Mouse (Mus musculus): ENCODE results near the gene Gtpbp3. TPM values are rescaled to one million over a fixed set of nuclear protein-coding genes. Genes with fewer than 3 reads are reported as not detected.
A peak's percentile ranks its signal among the peaks of the same experiment; 100 is the strongest.

Gene Gtpbp3
- 10 to 100 TPM; 16.6 to 20.5 TPM for total RNA-seq (2021)
- polyA plus RNA-seq (2012; rRNA removed): 18.4 and 19.8 TPM in 2 replicates
- long read RNA-seq, transcript Gtpbp3-201 (9 exons, 2,800 nt): major isoform, 9 of 15 reads
- long read RNA-seq, partial matches to known transcripts: 2 of 15 reads
- long read RNA-seq, other reads (novel, unspliced or antisense): 3 of 15 reads

- no peaks in the 10 kb centered on the region for H3K36me3 ChIP-seq (ENCODE audit: control insufficient read depth, insufficient read depth, low read length)
- WGBS: under 1% methylated on average over 33 of the region's 33 CpGs
- no peaks in the 10 kb centered on the region; the same call in 1 of the 2 replicates for H3K79me2 ChIP-seq (replicated peaks; ENCODE audit: control insufficient read depth, insufficient read depth, low read length)
- peaks cover 7% of the 10 kb centered on the region for H3K4me1 ChIP-seq (ENCODE audit: control insufficient read depth, insufficient read depth, low read length)
- DNase-seq: peak; percentile 87 to 89
- no peaks in the 10 kb centered on the region for H3K27me3 ChIP-seq (ENCODE audit: control insufficient read depth, insufficient read depth, low read length)
- peak within 1 kb of the TSS; percentile 96 for H3K9ac ChIP-seq (ENCODE audit: low read depth, low read length)
- intact Hi-C loops (cut with DNase I): loop anchor here (2.0 kb wide), 1 partner anchor 47 kb away; no protein-coding TSS in a partner anchor
- no peak for TF ChIP-seq EP300 (IDR thresholded peaks at IDR 0.05; ENCODE audit: insufficient read depth, low read depth, low read length)
- no peak for TF ChIP-seq CTCF (IDR thresholded peaks at IDR 0.05)
- TF ChIP-seq POLR2A (IDR thresholded peaks at IDR 0.05; ENCODE audit: insufficient read depth, low read depth, low read length): no peak; the same call in 1 of the 2 replicates
- peak within 1 kb of the TSS; percentile 95 for H3K27ac ChIP-seq
- H3K4me3 ChIP-seq: peak within 1 kb of the TSS; percentile 74
These were observed at the start of gene Gtpbp3 for GRCm38 (mm10) chr8:71487691-71488445. Gene Gtpbp3, plus strand, starts transcription at chr8:71488103.

- no peaks in the 10 kb centered on the region for H3K36me3 ChIP-seq (ENCODE audit: control insufficient read depth, insufficient read depth, low read length)
- intact Hi-C loops (cut with DNase I): loop anchor here (1.0 to 2.0 kb wide), 5 partner anchors 22 to 289 kb away; partner anchors contain the start of genes Abhd8 and Gtpbp3
- no peak for DNase-seq
- no peak overlapping the region for H3K27ac ChIP-seq
- no peak overlapping the region for H3K4me3 ChIP-seq
- H3K4me1 ChIP-seq (ENCODE audit: control insufficient read depth, insufficient read depth, low read length): no peaks in the 10 kb centered on the region
- TF ChIP-seq EP300 (IDR thresholded peaks at IDR 0.05; ENCODE audit: insufficient read depth, low read depth, low read length) (no peak), CTCF (IDR thresholded peaks at IDR 0.05) (peak; percentile 91), POLR2A (IDR thresholded peaks at IDR 0.05; ENCODE audit: insufficient read depth, low read depth, low read length) (no peak)
- H3K9ac ChIP-seq (ENCODE audit: low read depth, low read length): no peak overlapping the region
- H3K79me2 ChIP-seq (replicated peaks; ENCODE audit: control insufficient read depth, insufficient read depth, low read length): no peaks in the 10 kb centered on the region
- under 1% methylated on average over 7 of the region's 7 CpGs for WGBS
- no peaks in the 10 kb centered on the region for H3K27me3 ChIP-seq (ENCODE audit: control insufficient read depth, insufficient read depth, low read length)
These were observed 46.5 kb upstream of the Gtpbp3 start for GRCm38 (mm10) chr8:71441404-71441803.

- WGBS: 70% methylated on average over 7 of the region's 7 CpGs
These were observed 42.8 kb upstream of the Gtpbp3 start for GRCm38 (mm10) chr8:71445096-71445495.

GRCm38 (mm10) chr8:71451337-71451736 lies 36.6 kb upstream of the Gtpbp3 start:
- no peaks in the 10 kb centered on the region for H3K4me1 ChIP-seq (ENCODE audit: control insufficient read depth, insufficient read depth, low read length)
- no peak overlapping the region for H3K4me3 ChIP-seq
- WGBS: 75% methylated on average over 4 of the region's 4 CpGs
- no peak overlapping the region for H3K9ac ChIP-seq (ENCODE audit: low read depth, low read length)
- no peaks in the 10 kb centered on the region for H3K36me3 ChIP-seq (ENCODE audit: control insufficient read depth, insufficient read depth, low read length)
- TF ChIP-seq CTCF (IDR thresholded peaks at IDR 0.05): no peak
- no peak for TF ChIP-seq EP300 (IDR thresholded peaks at IDR 0.05; ENCODE audit: insufficient read depth, low read depth, low read length)
- TF ChIP-seq POLR2A (IDR thresholded peaks at IDR 0.05; ENCODE audit: insufficient read depth, low read depth, low read length): no peak
- H3K27ac ChIP-seq: no peak overlapping the region
- no peak for DNase-seq
- no peaks in the 10 kb centered on the region for H3K79me2 ChIP-seq (replicated peaks; ENCODE audit: control insufficient read depth, insufficient read depth, low read length)
- H3K27me3 ChIP-seq (ENCODE audit: control insufficient read depth, insufficient read depth, low read length): no peaks in the 10 kb centered on the region
- intact Hi-C loops (cut with DNase I): no loop called here

More at GRCm38 (mm10) chr8:71445096-71445495, 42.8 kb upstream of the Gtpbp3 start:
- no peaks in the 10 kb centered on the region for H3K79me2 ChIP-seq (replicated peaks; ENCODE audit: control insufficient read depth, insufficient read depth, low read length)
- no peaks in the 10 kb centered on the region for H3K4me1 ChIP-seq (ENCODE audit: control insufficient read depth, insufficient read depth, low read length)
- DNase-seq: no peak
- no peaks in the 10 kb centered on the region for H3K27me3 ChIP-seq (ENCODE audit: control insufficient read depth, insufficient read depth, low read length)
- no peaks in the 10 kb centered on the region for H3K36me3 ChIP-seq (ENCODE audit: control insufficient read depth, insufficient read depth, low read length)
- no peak overlapping the region for H3K4me3 ChIP-seq
- TF ChIP-seq EP300 (IDR thresholded peaks at IDR 0.05; ENCODE audit: insufficient read depth, low read depth, low read length) (no peak), CTCF (IDR thresholded peaks at IDR 0.05) (no peak), POLR2A (IDR thresholded peaks at IDR 0.05; ENCODE audit: insufficient read depth, low read depth, low read length) (no peak)
- intact Hi-C loops (cut with DNase I): no loop called here
- H3K9ac ChIP-seq (ENCODE audit: low read depth, low read length): no peak overlapping the region
- H3K27ac ChIP-seq: no peak overlapping the region

- Histone ChIP-seq H3K36me3 (ENCODE audit: control insufficient read depth, insufficient read depth, low read length) (no peaks in the 10 kb centered on the region), H3K4me3 (no peak overlapping the region), H3K27ac (no peak overlapping the region), H3K9ac (ENCODE audit: low read depth, low read length) (no peak overlapping the region), H3K79me2 (replicated peaks; ENCODE audit: control insufficient read depth, insufficient read depth, low read length) (no peaks in the 10 kb centered on the region), H3K4me1 (ENCODE audit: control insufficient read depth, insufficient read depth, low read length) (no peaks in the 10 kb centered on the region), H3K27me3 (ENCODE audit: control insufficient read depth, insufficient read depth, low read length) (no peaks in the 10 kb centered on the region)
- WGBS: 58% methylated on average over 11 of the region's 11 CpGs
- intact Hi-C loops (cut with DNase I): no loop called here
- no peak for DNase-seq
- TF ChIP-seq POLR2A (IDR thresholded peaks at IDR 0.05; ENCODE audit: insufficient read depth, low read depth, low read length): no peak
- no peak for TF ChIP-seq CTCF (IDR thresholded peaks at IDR 0.05)
- TF ChIP-seq EP300 (IDR thresholded peaks at IDR 0.05; ENCODE audit: insufficient read depth, low read depth, low read length): no peak
These were observed 36.1 kb upstream of the Gtpbp3 start for GRCm38 (mm10) chr8:71451777-71452176.

- TF ChIP-seq POLR2A (IDR thresholded peaks at IDR 0.05; ENCODE audit: insufficient read depth, low read depth, low read length) (no peak), CTCF (IDR thresholded peaks at IDR 0.05) (no peak), EP300 (IDR thresholded peaks at IDR 0.05; ENCODE audit: insufficient read depth, low read depth, low read length) (no peak)
- no peaks in the 10 kb centered on the region for H3K27me3 ChIP-seq (ENCODE audit: control insufficient read depth, insufficient read depth, low read length)
- no peaks in the 10 kb centered on the region for H3K79me2 ChIP-seq (replicated peaks; ENCODE audit: control insufficient read depth, insufficient read depth, low read length)
- intact Hi-C loops (cut with DNase I): no loop called here
- H3K4me1 ChIP-seq (ENCODE audit: control insufficient read depth, insufficient read depth, low read length): no peaks in the 10 kb centered on the region
- H3K4me3 ChIP-seq: no peak overlapping the region
- H3K36me3 ChIP-seq (ENCODE audit: control insufficient read depth, insufficient read depth, low read length): no peaks in the 10 kb centered on the region
- WGBS: 78% methylated on average over 2 of the region's 2 CpGs
- no peak overlapping the region for H3K9ac ChIP-seq (ENCODE audit: low read depth, low read length)
- no peak for DNase-seq
- no peak overlapping the region for H3K27ac ChIP-seq
These were observed 35.2 kb upstream of the Gtpbp3 start for GRCm38 (mm10) chr8:71452669-71453068.
